Mouse (Mus musculus) brain, embryonic 14.5 days (tissue): ENCODE data around the gene E130208F15Rik.

Source experiments
- CTCF ChIP-seq: fragments of 200-500 bp; IDR thresholded peaks from 2 replicates; pipeline ENCODE4 v1.5.1; 2012; ENCODE audit warnings: inconsistent platforms, mild to moderate bottlenecking, moderate library complexity, borderline replicate concordance; ENCODE audit not compliant: insufficient read depth, insufficient read length; ENCODE audit errors: extremely low read depth
- POLR2A ChIP-seq: fragments of 200-500 bp; IDR thresholded peaks from 2 replicates; pipeline ENCODE4 v1.6.1; 2012; ENCODE audit warnings: mild to moderate bottlenecking, inconsistent platforms, borderline replicate concordance; ENCODE audit not compliant: poor library complexity, insufficient read depth, insufficient read length, severe bottlenecking; ENCODE audit errors: extremely low read depth

DNA sequence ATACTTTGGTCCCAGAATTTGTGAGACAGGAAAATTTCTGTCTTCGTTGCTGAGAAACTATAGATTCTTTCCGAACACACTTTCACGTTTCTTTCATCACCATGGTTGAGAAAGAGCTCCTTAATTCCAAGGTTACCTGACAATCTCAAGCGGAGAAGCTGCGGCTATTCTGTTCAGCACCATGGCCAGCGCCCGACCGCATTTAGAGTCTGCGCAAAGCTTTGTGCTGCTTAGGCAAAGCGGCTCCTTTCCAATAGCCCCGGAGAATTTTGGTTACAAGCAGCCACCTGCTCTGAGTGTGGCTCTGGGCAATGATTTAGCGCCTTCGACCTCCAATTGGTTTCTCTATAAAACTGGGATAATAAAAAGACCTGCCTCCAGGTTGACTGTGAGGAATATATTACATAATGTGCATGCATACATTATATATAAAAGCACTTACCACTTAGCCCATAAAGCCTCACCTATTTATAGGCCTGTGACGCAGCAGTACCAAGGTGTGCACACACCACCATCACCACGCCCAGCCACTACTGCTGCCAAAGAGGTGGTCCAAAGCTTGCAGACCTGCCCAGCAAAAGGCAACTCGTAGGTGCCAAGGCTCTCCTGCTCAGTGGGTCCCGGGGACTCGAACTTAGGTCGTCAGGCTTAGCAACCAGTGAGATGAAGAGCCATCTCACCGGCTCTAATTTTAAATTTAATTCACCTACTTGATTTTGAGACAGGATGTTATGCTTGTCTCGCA is 25.3 kb downstream of the E130208F15Rik start:
- TF ChIP-seq POLR2A (no peak), CTCF (no peak)
